Mouse (Mus musculus): ENCODE measurements around the gene 5730596B20Rik.

DNA sequence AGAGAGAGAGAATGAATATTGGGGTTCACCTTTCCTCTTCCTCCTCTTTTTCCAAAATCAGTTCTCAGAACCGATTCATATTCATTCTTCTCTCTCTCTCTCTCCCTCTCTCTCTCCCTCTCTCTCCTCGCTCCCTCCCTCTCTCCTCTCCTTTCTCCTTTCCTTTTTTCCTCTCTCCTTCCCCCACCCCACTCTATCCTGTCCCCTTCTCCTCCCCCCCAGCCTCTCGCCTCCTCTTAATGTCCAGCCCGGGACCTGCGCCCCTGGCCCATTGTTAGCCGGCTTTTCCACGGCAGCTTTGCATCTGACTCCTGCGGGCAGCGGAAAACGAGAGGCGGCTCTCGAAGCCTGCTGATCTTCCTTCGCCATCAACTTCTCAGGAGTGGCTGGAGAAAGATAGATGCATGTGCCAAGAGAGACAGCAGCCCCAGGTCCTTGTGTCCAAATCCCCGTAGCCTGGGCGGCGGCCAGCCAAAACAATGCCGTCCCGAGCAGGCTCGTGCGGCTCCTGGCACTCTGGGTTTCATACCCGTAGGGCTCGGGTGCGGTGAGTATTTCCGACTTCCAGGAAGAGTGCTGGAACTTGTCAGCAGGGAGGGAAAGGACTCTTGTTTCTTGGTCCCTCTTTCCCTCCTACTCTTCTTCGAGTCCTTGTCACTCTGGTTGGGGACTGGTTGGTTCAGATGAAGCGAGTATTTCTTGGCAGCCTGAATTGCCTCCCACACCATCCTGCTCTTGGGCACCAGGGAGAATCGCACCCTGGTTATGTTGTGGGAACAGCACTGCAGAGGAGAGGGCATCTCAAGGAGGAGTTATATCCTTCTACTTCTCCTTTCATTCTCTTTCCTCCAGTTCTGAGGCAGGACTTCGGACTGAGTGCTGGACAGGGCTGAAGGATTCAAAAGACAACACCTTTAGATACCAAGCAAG is 11.6 kb upstream of the 5730596B20Rik start:
- TF ChIP-seq EP300 (IDR thresholded peaks at IDR 0.05), result no peak
- TF ChIP-seq CTCF (IDR thresholded peaks at IDR 0.05), result no peak
